Mouse (Mus musculus): ENCODE results near the gene Pld6.

Pld6 gene

DNA sequence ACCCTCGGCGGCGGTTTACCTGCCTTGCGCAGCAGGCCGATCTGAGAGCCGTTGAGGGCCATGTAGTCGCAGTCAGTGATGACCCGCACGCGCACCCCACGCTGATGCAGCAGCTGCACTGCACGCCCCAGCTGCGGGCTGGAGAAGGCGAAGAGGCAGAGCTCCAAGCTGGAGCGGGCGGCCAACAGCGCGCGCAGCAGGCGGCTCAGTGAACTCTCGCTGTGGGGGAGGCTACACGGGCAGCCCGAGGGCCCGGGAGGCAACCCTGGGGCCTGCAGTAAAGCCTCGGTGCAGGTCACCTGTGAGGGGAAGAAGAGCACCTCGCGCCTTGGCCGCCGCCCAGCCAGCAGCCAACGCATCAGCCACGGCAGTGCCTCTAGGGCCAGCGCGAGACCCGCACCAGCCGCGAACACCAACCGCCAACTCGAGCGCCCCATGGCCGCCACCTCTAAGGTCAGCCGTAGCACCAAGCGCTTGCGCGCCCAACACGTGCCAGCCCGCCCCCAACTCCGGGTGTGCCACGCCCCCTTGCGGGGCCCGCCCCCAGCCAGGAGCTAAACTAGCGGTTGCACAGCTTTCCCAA, at the start of gene Pld6:
Gene Pld6 (minus strand): TSS at position 447 of the 583 bp plus-strand sequence.
- DNase-seq (ENCODE audit: low spot score in 2 of 2), result peak; percentile 26 to 39

GRCm38 (mm10) chr11:59821625-59822024, 34.2 kb upstream of the Pld6 start:
- DNase-seq (ENCODE audit: low spot score in 2 of 2), result no peak

DNA sequence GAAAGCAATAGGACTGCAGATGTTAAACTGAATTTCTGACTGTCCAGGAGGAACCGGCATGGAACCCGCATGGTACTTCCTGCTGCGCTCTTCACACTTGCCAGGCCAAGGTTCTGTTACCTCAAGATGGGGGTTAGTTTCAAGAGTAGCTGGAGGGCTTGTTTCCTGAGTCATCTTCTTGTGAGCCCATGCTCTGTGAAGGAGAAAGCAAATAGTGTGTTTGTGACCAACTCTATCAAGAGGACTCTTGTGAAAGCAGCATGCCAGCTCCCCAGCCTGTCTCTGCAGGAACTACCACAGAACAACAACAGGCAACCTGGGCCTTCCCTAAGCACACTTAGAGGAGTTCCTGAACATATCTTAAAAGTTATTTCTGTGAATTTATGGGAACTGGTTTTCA, 30.5 kb upstream of the Pld6 start:
- no peak for DNase-seq (ENCODE audit: low spot score in 2 of 2)

- DNase-seq (ENCODE audit: low spot score in 2 of 2), result no peak
Measured at GRCm38 (mm10) chr11:59815482-59816065, 28.1 kb upstream of the Pld6 start.

- DNase-seq (ENCODE audit: low spot score in 2 of 2), result no peak
Measured at GRCm38 (mm10) chr11:59814936-59815335, 27.5 kb upstream of the Pld6 start.

DNA sequence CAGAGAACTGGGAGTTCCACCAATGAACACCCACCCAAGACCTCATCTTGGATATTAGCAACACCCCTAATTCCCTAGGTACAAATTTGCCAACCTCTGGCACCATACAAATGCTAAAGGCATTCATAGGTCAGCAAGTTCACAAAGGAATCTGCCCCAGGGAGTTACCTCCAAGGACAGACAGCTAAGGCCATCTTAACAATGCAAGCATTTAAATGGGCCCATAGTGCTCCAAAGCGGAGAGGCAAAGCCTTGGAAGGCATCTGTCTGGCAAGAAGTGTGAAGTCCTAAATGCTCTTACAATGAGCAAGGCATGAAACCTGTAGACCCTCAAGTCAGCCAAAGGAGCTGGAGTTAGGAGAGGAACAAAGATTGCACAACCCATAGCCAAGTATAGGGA, 26.9 kb upstream of the Pld6 start:
- no peak for DNase-seq (ENCODE audit: low spot score in 2 of 2)

GRCm38 (mm10) chr11:59813276-59813675, 25.8 kb upstream of the Pld6 start:
- DNase-seq (ENCODE audit: low spot score in 2 of 2), result no peak

GRCm38 (mm10) chr11:59811211-59811610, 23.8 kb upstream of the Pld6 start:
- DNase-seq (ENCODE audit: low spot score in 2 of 2), result no peak

- DNase-seq (ENCODE audit: low spot score in 2 of 2), result no peak
Measured at GRCm38 (mm10) chr11:59810480-59811158, 23.2 kb upstream of the Pld6 start.

DNA sequence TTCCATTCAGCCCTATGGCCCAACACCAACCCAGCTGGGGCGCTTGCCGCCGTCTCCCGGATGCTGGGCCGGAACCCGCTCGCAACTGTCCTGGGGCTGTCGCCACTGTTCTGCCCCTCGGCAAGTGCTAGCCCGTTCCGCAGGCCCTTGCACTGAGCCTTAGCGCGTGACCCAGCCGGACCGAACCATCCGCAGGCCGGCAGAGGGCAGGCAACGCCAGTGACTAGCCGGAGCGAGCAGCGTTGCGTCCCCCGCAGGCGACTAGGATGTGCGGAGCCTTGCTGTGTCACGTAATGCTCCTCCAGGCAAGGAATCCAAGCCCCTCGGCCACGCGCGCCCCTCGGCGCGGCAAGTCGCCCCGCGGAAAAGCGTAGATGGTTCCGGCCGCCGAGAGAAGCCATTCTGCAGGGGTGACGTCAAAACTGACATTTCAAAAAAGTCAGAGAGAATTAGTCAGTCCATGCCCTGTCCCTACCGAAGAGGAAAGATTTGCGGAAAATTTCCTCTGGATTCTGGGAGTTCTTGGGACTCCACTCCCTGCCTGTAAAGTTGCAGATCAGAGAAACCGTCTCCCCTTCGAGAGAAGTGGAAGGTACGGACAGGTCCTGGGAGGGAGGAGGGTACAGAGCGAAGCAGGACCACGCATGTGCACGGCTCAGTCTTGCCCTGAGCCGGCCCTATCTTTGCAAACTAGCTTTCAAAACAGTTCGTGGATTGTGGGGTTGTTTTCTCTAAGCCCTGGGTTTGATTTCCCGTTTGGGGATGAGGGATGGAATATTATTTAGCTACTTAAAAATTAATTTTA, 22.4 kb upstream of the Pld6 start, which contains the start of gene Flcn:
Gene Flcn (minus strand): TSS at position 347 of the 805 bp plus-strand sequence.
- peak; percentile 87 for DNase-seq (ENCODE audit: low spot score in 2 of 2)

DNA sequence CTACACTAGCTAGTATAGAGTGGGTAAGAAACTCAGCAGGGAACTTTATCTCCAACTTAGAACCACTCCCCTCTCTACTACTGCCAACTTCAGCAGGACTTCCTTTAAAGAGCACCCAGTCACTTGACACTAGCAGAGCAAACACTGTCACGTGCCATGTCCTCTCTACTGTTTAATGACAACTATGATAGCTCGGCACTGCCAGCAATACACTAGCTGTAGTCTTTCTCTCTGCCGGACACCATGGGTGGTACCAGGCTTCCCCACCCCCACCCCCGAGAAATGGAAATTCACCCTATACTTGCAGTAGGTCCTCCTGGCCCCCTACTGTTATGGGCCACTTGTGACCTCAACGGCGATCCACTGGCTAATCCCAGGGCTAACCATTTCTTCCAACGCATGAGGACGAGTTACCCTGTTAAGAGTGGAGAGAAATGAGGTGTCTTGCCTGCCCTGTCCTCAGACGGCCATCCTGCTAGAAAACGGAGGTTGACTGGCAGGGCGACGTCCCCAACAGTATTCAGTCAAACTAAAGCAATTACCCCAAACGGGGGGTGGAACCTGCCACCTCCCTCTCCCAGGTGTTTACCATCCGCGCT, 21.7 kb upstream of the Pld6 start:
- peak in 1 of 2 experiments; percentile 27 for DNase-seq (ENCODE audit: low spot score in 2 of 2)

GRCm38 (mm10) chr11:59808170-59808960, 20.9 kb upstream of the Pld6 start:
- DNase-seq (ENCODE audit: low spot score in 2 of 2), result no peak

GRCm38 (mm10) chr11:59805656-59806055, 18.2 kb upstream of the Pld6 start:
- DNase-seq (ENCODE audit: low spot score in 2 of 2), result no peak

DNA sequence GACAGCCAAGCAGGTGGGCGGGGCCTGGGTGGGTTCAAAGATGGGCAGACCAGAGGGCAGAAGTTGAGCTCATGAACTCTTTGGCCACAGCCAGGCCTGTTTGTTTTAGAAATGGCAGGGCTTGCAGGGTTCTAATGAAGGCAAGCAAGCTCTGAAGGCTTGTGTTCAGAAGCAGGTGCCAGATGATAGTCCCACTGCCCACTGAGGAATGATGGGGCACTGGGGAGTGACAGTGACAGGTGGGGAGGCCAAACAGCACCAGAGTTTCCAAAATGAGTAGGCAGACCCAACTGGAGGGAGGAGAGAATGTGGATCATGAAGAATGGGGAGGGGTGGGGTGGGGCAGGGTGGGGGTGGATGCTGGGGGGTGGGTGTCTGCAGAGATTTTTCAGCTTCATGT, 17.8 kb upstream of the Pld6 start:
- DNase-seq (ENCODE audit: low spot score in 2 of 2), result no peak

DNA sequence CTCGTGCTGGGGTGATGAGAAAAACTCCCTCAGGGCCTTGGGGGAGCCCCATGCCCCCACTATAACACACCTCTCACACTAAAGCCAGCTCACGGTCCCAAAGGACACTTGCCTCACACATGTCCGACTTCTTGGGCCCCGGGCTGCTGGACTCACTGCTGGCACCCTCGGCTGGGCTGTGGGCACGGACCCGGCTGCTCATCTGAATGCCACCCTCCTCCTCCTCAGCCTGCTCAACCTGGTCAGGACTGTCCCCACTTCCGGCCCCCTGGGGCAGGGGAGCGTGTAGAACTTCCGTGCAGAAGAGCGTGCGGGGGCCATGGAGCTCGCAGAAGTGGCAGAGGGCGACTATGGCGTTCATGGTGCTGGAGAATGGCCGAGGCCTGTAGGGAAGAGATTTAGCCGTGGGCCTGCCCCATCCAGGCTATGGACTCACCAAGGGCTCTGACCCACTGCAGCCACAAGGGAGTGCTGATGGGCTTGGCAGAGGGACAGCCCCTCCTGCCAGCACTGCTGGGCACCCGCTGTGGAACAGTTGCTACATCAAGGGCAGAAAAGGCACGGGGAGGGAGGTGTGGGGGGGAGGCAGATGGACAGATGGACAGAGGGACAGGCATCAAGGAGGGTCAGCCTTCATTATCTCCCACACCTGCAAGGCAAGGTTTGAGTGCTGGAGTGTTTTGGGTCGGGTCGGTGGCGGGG, 17.1 kb upstream of the Pld6 start:
- no peak for DNase-seq (ENCODE audit: low spot score in 2 of 2)

DNA sequence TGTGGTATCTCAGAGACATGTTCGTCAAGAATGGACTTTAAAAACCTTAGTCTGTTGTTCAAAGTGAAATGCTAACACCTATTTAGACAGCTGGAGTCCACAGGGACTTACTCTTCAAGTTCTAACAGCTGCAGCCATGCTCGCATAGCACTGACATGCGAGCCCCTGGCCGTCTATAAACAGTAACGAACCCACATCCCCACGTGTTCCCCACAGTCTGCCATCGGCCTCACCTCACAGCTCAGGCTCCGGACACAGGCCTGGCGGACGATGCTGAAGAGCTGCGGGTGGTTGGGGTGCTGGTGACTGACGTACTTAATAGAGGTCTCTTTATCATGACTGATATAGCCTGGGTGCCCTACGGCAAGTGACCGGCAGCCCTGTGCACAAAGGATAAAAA, 16.1 kb upstream of the Pld6 start:
- no peak for DNase-seq (ENCODE audit: low spot score in 2 of 2)

GRCm38 (mm10) chr11:59801881-59802280, 14.4 kb upstream of the Pld6 start:
- DNase-seq (ENCODE audit: low spot score in 2 of 2), result no peak

DNA sequence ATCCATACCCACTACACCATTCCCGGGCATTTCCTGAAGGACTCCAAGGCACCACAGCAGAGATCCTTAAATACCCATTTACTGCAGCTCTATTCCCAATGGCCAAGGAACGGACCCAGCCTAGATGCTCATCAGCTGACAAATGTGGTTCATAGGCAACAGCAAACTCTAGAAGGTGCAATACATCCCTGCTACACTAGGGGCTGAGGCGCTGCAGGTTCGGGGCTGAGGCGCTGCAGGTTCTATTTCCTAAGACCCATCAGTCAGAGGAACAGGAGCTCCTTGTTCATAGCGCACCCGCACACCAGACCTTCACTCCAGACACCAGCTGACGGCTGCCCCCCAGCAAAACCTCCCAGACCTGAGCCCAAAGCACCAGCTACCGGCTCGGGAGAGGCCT, 13.0 kb upstream of the Pld6 start:
- no peak for DNase-seq (ENCODE audit: low spot score in 2 of 2)

DNA sequence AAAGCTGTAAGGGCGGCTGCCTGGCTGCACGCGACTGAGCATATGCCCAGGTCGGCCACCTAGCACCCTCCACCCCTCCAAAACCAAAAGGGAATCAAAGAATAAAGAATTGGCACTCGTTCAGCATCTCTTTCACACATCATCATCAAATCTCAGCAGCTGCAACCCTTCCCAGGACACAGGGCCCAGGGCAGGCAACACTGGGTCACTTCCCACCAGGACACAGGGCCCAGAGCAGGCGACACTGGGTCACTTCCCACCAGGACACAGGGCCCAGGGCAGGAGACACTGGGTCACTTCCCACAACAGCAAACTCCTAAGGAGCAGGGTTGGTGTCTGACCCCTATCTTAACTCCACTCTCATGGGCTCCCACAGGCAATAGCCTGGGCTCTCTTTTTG, 5.9 kb upstream of the Pld6 start:
- no peak for DNase-seq (ENCODE audit: low spot score in 2 of 2)

DNA sequence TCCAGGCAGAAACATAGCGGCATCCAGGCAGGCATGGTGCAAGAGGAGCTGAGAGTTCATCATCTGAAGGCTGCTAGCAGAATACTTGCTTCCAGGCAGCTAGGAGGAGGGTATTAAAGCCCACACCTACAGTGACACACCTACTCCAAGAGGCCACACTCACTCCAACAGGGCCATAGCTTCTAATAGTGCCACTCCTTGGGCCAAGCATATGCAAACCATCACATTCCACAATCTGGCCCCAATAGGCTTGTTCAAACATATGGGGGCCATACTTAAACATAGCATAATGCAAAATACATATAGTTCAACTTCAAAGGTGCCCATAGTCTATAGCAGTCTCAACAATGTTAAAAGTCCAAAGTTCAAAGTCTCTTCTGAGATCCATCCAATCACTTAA, 1.9 kb upstream of the Pld6 start:
- DNase-seq (ENCODE audit: low spot score in 2 of 2), result no peak

All from right cerebral cortex, adult 2 months (tissue).